Mouse (Mus musculus): ENCODE results near the gene Tmem190. TPM values are rescaled to one million over a fixed set of nuclear protein-coding genes. Genes with fewer than 3 reads are reported as not detected.

The Tmem190 gene
- polyA plus RNA-seq (2012; fragmentation: generic; extraction: Trizol) = 1 to 10 TPM in 1 of 2 experiments, under 1 TPM in 1; 0.61 to 1.1 TPM

GRCm38 (mm10) chr7:4782759-4783158, at the start of gene Tmem190, which contains the start of gene Il11:
Tmem190 (plus strand) TSS chr7:4782937.
Il11 (minus strand) TSS chr7:4782859.

GRCm38 (mm10) chr7:4739544-4740275, 43.0 kb upstream of the Tmem190 start, which contains the start of gene Kmt5c:
Kmt5c (plus strand) TSS chr7:4740115.

GRCm38 (mm10) chr7:4752821-4753570, 29.7 kb upstream of the Tmem190 start, which contains the start of gene Cox6b2:
Cox6b2 (minus strand) TSS chr7:4753094.

GRCm38 (mm10) chr7:4771202-4771601, 11.5 kb upstream of the Tmem190 start, which contains the start of gene Fam71e2:
Fam71e2 (minus strand) TSS chr7:4771302.

GRCm38 (mm10) chr7:4789436-4789935, 6.7 kb downstream of the Tmem190 start, which contains the start of gene Tmem238:
Tmem238 (minus strand) TSS chr7:4789656.

GRCm38 (mm10) chr7:4792278-4793212, 9.8 kb downstream of the Tmem190 start, which contains the start of gene Rpl28:
Rpl28 (plus strand) TSS chr7:4792874.

GRCm38 (mm10) chr7:4812303-4813104, 29.8 kb downstream of the Tmem190 start, which contains the start of gene Ube2s:
Ube2s (minus strand) TSS chr7:4812590.

Other genes starting within 250 kb of the Tmem190 start
- under 1 TPM in 1 of 2 experiments, not detected in 1; 0.04 TPM for gene Syt5, start 235.4 kb upstream of the Tmem190 start, polyA plus RNA-seq (2012; fragmentation: generic; extraction: Trizol)
- gene Ptprh, start 178.9 kb upstream of the Tmem190 start, polyA plus RNA-seq (2012; fragmentation: generic; extraction: Trizol) = not detected
- gene Tmem86b, start 151.5 kb upstream of the Tmem190 start, polyA plus RNA-seq (2012; fragmentation: generic; extraction: Trizol) = 1 to 10 TPM; 1.9 to 4.9 TPM
- 10 to 100 TPM; 24.9 to 47.9 TPM for gene Ppp6r1, start 123.9 kb upstream of the Tmem190 start, polyA plus RNA-seq (2012; fragmentation: generic; extraction: Trizol)
- gene Hspbp1, start 97.9 kb upstream of the Tmem190 start, polyA plus RNA-seq (2012; fragmentation: generic; extraction: Trizol) = 100 to 1,000 TPM in 1 of 2 experiments, 10 to 100 TPM in 1; 56.4 to 125 TPM
- gene Brsk1, start 92.3 kb upstream of the Tmem190 start, polyA plus RNA-seq (2012; fragmentation: generic; extraction: Trizol) = 10 to 100 TPM in 1 of 2 experiments, 1 to 10 TPM in 1; 3.8 to 11.2 TPM
- gene Tmem150b, start 57.7 kb upstream of the Tmem190 start, polyA plus RNA-seq (2012; fragmentation: generic; extraction: Trizol) = under 1 TPM; 0.02 to 0.27 TPM
- gene Kmt5c, start 42.8 kb upstream of the Tmem190 start, polyA plus RNA-seq (2012; fragmentation: generic; extraction: Trizol) = 10 to 100 TPM in 1 of 2 experiments, 1 to 10 TPM in 1; 6.4 to 30.2 TPM
- under 1 TPM; 0.08 to 0.26 TPM for gene Cox6b2, start 29.8 kb upstream of the Tmem190 start, polyA plus RNA-seq (2012; fragmentation: generic; extraction: Trizol)
- gene Fam71e2, start 11.6 kb upstream of the Tmem190 start, polyA plus RNA-seq (2012; fragmentation: generic; extraction: Trizol) = not detected
- under 1 TPM; 0.66 to 0.91 TPM for gene Il11, start 78 bp upstream of the Tmem190 start, polyA plus RNA-seq (2012; fragmentation: generic; extraction: Trizol)
- 10 to 100 TPM in 1 of 2 experiments, 1 to 10 TPM in 1; 9.5 to 53.2 TPM for gene Tmem238, start 6.7 kb downstream of the Tmem190 start, polyA plus RNA-seq (2012; fragmentation: generic; extraction: Trizol)
- over 10,000 TPM in 1 of 2 experiments, 1,000 to 10,000 TPM in 1; 4,560 to 11,128 TPM for gene Rpl28, start 9.9 kb downstream of the Tmem190 start, polyA plus RNA-seq (2012; fragmentation: generic; extraction: Trizol)
- gene Ube2s, start 29.7 kb downstream of the Tmem190 start, polyA plus RNA-seq (2012; fragmentation: generic; extraction: Trizol) = 100 to 1,000 TPM; 315 to 381 TPM
- gene Shisa7, start 61.8 kb downstream of the Tmem190 start, polyA plus RNA-seq (2012; fragmentation: generic; extraction: Trizol) = not detected
- under 1 TPM; 0.18 to 0.59 TPM for gene Isoc2b, start 87.3 kb downstream of the Tmem190 start, polyA plus RNA-seq (2012; fragmentation: generic; extraction: Trizol)
- 1 to 10 TPM; 1.5 to 3.4 TPM for gene Isoc2a, start 94.2 kb downstream of the Tmem190 start, polyA plus RNA-seq (2012; fragmentation: generic; extraction: Trizol)
- gene Gm36210, start 123.6 kb downstream of the Tmem190 start, polyA plus RNA-seq (2012; fragmentation: generic; extraction: Trizol) = under 1 TPM in 1 of 2 experiments, not detected in 1; 0.19 TPM
- 10 to 100 TPM in 1 of 2 experiments, 1 to 10 TPM in 1; 8.1 to 11.7 TPM for gene Zfp628, start 132.3 kb downstream of the Tmem190 start, polyA plus RNA-seq (2012; fragmentation: generic; extraction: Trizol)
- gene Nat14, start 139.1 kb downstream of the Tmem190 start, polyA plus RNA-seq (2012; fragmentation: generic; extraction: Trizol) = 1 to 10 TPM in 1 of 2 experiments, under 1 TPM in 1; 0.78 to 6.7 TPM
- 10 to 100 TPM in 1 of 2 experiments, 1 to 10 TPM in 1; 4.7 to 87.9 TPM for gene Ssc5d, start 142.8 kb downstream of the Tmem190 start, polyA plus RNA-seq (2012; fragmentation: generic; extraction: Trizol)
- gene Sbk2, start 181.5 kb downstream of the Tmem190 start, polyA plus RNA-seq (2012; fragmentation: generic; extraction: Trizol) = under 1 TPM; 0.01 to 0.13 TPM
- under 1 TPM; 0.01 to 0.13 TPM for gene Sbk3, start 188.2 kb downstream of the Tmem190 start, polyA plus RNA-seq (2012; fragmentation: generic; extraction: Trizol)
- gene Zfp579, start 213.2 kb downstream of the Tmem190 start, polyA plus RNA-seq (2012; fragmentation: generic; extraction: Trizol) = 10 to 100 TPM in 1 of 2 experiments, 1 to 10 TPM in 1; 7.9 to 20.1 TPM
- 10 to 100 TPM; 24.7 to 30.2 TPM for gene Zfp524, start 231.5 kb downstream of the Tmem190 start, polyA plus RNA-seq (2012; fragmentation: generic; extraction: Trizol)
- 10 to 100 TPM; 22.6 to 29.6 TPM for gene Fiz1, start 231.8 kb downstream of the Tmem190 start, polyA plus RNA-seq (2012; fragmentation: generic; extraction: Trizol)
- gene Gm44973, start 232.6 kb downstream of the Tmem190 start, polyA plus RNA-seq (2012; fragmentation: generic; extraction: Trizol) = under 1 TPM; 0.14 to 0.17 TPM
- 10 to 100 TPM in 1 of 2 experiments, 1 to 10 TPM in 1; 6.3 to 24.5 TPM for gene Zfp865, start 237.4 kb downstream of the Tmem190 start, polyA plus RNA-seq (2012; fragmentation: generic; extraction: Trizol)
- under 1 TPM; 0.12 to 0.55 TPM for gene Ccdc106, start 237.6 kb downstream of the Tmem190 start, polyA plus RNA-seq (2012; fragmentation: generic; extraction: Trizol)

Data from C3H10T1/2 (cell line).